Mouse (Mus musculus): ENCODE data around the gene Barhl2.

Gene Barhl2

DNA sequence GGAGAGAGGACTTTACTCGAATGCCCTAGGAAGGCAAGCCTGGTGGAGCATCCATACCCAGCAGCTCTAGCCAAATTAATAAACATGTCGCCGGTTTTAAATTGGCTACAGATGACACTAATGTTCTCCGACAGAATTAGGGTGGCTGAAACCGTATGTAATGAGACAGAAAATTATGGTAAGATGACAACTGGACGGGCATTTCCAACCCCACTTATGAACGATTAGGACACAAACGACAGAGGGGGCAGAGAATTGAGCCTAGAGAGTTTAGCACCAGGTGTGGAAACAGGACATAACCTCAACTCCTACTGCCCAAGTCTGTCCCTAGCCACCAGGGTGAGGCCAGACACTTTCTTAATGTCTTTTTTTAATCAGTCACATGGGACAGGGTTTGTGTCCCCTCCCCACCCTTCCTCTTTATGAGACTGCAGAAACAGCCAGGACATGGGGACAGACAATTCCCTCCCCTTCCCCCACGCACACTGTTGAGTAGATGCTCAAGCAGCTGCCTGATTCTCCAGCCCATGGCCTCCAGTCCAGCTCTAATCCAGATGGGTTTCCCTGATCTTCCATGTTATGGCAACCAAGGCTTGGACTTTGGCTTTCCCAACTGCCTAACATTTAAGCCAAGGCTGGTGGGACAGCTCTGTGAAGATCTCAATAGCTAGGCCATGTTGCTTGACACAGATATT lies 3.4 kb downstream of the Barhl2 start:
- no peak for DNase-seq (ENCODE audit: low spot score)

DNA sequence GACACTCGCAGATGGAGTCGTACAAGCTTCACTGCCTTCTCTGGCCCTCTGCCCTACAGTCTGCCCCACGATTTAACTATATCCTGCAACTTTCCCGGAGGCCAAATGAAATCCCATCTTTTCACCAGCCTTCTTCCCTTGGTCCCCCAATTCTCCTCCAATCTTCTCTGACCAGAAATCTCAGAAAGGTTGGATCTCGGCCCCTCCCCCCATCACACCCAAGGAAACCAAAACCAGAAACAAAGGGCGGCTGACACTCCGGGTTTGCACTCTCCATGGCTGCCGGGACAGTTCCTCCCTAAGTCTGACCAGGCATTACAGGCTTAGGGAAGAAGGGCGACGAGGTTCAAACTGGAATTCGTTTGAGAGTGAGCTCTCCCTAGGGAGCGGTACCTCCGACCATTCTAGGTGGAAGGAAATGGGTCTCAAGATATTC lies 4.1 kb downstream of the Barhl2 start:
- no peak for DNase-seq (ENCODE audit: low spot score)

DNA sequence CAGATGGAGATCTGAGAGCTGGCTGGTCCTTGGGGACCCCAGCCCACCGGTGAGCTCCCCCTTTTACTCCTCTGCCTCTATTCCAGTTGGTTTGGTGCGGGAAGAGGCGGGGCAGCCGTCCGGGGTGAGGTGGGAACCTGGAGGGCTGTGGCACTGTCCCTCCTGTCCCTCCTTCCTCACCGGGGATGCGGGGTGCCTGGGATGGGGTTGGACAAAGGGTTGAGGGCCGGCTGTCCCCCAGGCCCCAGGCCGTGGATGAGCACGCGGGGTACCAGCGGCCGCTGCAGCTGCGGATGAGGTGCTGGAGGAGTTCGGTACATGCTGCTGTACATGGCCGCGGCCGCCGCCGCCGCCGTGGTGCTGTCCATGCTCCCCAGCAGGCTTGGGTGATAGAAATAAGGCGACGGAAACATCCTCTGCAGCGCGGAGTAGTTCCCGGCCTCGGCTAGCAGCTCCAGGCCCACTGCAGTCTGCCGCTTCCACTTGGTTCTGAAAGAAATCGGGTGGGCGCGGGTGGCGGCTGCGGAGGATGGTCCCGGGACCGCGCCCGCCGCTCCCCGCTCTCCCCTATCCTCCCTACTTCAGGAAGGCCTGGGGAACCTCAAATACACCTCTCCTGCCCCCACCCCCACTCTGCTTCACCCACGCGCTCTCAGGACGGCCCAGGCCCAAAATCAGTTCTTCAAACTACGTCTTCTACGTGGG lies 4.6 kb downstream of the Barhl2 start:
- no peak for DNase-seq (ENCODE audit: low spot score)

DNA sequence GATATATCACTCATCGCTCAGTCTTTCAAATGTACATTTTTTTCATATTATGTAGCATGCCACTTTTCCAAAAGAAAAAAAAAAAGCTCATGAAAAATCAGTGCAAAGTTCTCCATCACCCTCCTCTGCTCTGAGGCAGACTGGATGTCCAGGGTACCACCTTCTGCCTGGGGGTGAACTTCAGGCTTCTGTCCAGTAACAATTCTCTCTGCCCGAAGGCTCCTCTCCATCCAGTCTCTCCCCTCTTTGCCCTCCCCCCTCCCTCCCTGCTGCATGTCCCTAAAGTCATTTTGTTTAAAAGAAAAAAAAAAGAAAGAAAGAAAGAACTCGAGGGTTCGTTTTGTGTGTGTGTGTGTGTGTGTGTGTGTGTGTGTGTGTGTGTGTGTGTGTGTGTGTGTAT lies 5.3 kb downstream of the Barhl2 start:
- no peak for DNase-seq (ENCODE audit: low spot score)

DNA sequence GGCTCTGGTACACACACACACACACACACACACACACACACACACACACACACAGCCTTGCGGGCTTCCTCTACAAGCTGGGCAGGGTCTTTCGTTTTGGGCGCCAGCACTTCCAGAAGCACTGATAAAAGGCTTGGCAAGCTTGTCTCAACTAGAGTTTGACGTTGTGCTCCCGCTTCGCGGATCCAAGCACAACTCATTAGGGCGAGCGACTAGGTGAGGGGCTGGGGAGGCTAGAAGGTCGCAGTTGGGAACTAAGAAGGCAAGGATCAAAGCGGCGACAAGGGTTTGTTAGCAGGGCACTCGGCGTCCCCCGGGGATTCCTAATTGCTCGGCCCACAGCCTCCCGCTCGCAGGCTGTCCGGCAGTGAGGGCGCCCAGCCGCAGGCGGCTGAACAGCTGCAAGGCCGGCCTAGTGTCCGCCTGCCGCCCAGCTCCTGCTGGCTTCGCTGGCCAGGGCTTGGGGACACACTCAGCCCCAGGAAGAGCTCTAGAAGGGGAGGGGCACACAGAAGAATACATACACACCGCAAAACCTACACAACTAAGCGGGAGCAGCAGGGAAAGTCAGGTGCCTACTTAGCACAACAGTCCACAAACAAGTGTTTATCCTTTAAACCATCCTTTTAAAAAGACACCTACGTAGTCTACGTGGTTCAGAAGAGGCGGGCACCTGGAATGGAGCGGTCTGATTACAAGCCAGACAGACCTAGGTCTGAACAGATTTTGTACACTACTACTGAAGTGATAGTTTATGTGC lies 6.1 kb downstream of the Barhl2 start:
- no peak for DNase-seq (ENCODE audit: low spot score)

DNA sequence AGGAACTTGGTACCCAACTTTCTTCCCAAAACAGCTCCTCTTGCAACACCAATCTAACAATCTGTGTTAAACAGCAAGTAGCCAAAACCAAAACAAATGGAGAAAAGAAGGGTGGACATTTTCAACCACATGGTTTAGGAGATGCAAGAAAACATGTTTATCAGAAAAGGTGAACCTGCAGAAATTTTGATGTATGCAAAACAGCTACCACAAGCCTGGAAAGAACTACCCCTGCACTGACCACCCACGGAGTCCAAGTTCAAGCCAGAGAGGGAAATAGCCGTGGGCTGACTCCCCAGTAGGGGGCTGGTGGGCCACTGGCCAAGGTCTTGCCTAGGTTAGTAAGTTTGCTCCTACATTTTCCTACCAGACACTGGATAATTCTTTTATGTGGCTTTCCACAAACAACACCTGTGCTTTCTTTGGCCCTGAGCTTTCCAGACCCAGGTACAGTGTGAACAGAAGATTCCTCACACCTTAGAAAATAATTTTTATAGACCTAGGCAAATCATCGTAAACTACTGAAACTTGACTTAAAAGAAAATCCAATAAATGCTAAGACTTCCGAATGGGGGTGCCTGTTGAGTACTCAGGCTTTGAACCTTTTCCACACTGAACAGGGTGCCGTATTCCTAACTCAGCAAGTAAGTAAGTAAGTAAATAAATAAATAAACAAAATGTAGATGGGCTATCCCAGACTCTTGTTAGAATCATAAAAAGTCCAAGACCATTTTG lies 7.4 kb downstream of the Barhl2 start:
- DNase-seq (ENCODE audit: low spot score), result no peak

DNA sequence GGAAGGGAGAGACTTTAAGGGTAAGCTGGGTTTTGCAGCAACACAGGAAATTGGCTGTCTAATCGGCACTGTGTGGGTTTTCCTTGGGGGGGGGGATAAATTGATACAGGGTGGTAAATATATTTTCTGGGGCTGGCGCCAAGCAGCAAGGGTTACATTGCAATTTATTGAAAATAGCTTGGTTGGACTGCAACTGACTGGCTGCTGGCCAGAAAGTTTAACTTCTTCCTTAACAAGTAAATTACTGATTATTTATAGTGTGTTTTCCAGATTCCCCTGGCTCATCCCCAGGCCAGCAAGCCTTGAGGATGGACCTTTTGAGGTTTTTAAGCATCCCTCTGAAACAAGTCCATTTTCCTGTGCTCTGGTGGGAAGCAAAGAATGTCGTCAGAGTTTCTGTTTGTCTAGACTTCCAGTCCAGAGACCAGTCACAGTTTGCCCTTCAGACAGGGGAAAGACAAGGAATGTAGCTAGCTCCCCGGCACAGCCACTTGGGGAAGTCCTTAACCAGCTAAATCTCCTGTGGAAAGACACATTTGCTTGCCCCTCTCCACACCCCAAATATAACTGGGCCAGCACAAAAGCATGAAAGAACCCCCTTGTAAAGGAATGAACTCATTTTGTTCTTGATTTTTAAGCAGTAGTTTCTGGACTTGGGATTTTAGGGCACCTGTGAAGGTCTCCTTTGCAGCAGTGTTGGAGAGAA lies 8.1 kb downstream of the Barhl2 start:
- DNase-seq (ENCODE audit: low spot score), result no peak

DNA sequence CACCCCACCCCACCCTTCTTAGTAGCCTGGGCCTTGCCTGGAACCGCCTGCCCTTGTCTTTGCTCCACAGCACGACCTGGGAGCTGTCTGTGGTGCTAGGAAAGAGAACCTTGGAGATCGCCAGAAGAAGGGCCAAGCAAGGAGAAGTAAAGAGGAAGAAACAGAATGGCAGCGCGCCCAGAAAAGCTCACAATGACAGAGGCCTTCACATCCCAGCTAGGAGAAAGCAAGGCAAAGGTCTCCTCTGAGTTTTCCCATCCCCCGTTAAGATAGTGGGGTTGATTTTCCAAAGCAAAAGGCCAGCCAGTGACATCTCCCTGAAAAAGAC lies 9.2 kb downstream of the Barhl2 start:
- DNase-seq (ENCODE audit: low spot score), result no peak

DNA sequence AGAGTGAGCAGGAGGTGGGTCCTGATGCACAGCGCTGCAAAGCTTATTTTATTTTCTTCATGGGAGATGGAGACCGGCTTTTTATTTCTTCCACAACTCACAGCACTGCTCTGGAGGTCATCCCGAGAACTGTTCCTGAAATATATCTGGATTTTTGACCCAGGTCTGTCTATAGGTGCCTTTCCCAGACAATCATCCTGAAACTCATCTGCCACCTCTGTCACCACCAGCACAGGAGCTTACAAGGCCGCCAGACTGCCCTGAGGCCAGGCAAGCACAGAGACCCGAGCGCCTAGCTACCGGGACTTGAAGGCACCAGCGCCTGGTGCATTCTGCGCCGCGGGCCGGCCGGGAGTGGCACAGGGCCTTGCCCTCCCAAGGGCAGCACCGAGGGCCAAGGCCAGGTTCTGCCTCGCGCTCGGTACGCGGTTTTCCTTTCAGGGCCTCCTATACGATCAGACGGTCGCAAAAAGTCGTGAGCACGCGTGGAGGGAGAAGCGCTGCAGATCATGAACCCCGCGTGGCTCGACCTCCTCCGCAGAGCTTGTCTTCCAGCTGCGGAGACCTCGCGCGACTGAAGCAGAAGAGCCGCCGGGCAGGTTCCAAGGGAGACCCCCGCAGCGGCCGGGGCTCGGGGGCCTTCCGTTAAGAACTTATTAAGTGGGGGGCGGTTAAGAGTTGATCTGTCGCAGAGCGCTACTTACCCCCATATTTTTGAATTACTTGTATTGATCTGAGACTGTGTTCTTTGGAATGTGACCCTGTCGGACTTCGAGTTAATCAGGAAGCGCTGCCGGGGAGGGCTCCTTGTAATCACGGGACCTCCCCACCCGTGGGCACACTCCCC lies 9.8 kb downstream of the Barhl2 start:
- DNase-seq (ENCODE audit: low spot score), result no peak

DNA sequence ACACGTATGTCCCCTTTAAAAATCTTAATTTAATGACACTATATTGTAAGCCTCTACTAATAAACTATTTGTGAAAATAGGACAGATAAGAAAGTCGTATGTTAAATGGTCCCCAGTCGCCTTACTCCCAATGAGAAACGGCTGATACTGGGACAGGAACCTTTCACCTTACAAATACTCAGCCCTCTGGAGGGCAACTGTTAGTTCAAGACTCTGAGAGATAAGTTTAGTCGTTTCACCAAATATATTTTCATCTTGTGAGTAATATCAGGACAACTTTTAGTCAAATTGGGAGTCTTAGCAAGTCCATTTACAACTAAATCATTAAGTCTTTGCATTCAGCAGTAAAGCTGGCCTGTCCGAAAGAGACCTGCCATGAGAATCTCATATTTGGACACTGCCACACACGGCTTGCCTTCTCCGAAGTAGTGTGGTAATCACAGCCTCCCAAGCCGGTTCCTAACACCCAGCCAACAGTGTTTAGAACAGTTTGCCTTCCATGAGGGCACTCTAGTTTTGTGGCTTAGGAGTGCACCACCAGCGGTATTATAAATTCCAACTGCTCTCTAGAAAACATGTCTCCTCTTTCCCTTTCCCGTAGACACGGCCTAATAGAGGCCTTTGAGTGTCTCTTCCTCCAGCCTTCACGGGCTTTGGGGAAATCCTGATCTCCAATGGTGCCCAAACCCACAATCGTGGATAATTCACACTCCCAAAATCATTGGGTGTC lies 10.7 kb downstream of the Barhl2 start:
- DNase-seq (ENCODE audit: low spot score), result no peak

DNA sequence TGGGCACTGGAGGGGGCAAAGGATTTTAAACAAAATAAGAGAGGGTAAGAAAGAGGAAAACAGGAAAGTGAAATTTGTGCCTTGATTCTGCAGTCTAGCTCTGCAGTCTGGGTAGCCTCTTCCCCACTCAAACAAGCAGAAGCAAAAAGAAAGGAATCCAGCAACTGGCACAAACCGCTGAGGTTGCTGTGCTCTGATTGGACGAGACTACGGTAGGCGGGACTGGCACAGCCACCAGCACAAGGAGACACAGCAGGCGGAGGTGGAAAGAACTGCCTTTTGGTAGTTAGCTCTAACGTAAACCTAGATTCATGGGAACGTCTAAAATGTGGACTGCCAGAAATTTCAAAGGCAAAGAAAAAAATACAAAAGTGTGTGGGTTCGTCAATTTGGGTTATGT lies 11.4 kb downstream of the Barhl2 start:
- no peak for DNase-seq (ENCODE audit: low spot score)

DNA sequence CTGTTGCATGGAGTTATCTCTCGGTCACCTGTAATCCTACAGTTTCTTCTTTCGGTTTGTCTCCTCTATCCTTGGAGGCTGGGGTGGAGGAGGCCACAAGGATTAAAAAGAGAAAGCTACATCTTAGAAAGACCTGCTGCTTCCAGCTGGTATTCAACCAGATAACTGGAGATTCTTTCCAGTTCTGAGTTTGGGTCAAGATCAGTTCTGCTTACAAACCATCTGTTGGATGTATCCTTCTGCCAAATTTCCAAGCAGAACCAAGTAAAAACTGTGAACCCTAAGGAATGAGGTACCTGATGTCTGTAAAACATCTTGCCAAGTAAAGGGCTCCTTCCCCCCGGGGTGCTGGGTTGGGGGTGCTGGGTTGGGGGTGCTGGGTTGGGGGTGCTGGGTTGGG lies 12.3 kb downstream of the Barhl2 start:
- DNase-seq (ENCODE audit: low spot score), result no peak

DNA sequence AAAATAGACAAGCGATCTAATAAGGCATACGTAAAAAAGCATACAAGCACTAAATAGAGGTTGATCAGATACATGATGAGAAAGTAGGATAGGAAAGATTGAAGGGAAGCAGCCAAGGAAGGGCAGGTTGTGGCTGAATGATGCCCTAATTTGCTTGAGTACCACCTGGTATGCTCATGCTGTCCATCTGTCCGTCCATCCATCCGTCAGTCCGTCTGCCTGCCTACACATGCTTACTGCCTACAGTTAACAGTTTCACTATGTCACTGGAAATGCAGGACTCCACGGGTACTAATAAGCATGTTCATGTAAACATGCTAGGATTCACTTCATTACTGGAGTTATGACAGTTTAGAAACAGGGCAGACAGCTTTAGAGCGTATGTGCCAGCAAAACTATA lies 19.1 kb downstream of the Barhl2 start:
- no peak for DNase-seq (ENCODE audit: low spot score)

DNA sequence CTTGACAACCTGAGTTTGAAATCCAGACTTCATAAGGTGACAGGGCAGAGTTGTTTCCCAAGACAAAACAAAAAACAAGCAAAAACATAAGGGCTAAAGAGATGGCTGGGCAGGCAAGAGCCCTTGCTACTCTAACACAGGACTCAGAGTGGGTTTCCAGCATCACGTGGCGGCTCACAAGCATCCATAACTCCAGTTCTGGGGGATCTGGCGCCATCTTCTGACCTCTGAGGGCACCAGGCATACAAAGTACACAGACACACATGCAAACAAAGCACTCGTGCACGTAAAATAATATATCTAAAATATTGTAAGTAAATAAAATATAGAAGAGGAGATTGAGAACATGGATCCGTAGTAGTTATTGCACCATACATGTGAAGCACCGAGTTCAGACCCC lies 31.9 kb downstream of the Barhl2 start:
- DNase-seq (ENCODE audit: low spot score), result no peak

DNA sequence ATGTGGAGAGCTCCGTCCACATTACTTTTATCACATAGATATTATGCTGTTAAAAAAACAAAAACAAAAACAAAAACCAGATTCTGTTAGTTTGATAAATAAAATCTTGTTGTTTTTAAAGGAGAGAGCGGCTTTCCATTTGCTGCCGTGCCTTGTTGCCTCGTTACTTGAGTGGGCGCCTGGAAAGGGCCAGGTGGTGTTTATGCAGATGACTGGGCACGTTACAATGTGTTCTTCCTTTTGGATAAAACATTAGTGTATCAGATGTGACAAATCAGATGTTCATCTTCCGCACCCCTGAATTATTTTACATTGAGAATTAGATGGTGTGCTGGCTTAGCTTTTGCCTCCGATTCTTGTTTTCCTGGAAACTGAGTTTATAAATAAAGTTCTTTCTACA lies 37.1 kb downstream of the Barhl2 start:
- no peak for DNase-seq (ENCODE audit: low spot score)

DNA sequence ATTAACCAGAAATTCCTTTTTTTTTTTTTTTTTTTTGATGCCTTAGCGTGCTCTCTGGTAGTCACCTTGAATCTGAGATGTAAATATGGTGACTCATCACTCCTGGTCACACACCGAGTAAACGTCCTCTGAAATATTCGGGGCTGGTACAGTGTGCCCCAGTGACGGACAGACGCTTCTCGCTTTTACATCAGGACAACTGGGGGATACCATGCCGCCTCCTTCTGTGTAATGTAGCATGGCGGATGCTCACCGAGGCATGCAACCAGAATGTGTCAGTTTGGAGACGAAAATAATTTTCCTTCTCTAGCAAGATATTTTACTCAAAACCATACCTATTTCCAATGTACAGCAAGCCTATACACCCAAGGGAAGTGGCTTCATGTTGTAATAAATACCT lies 37.6 kb downstream of the Barhl2 start:
- DNase-seq (ENCODE audit: low spot score), result no peak

DNA sequence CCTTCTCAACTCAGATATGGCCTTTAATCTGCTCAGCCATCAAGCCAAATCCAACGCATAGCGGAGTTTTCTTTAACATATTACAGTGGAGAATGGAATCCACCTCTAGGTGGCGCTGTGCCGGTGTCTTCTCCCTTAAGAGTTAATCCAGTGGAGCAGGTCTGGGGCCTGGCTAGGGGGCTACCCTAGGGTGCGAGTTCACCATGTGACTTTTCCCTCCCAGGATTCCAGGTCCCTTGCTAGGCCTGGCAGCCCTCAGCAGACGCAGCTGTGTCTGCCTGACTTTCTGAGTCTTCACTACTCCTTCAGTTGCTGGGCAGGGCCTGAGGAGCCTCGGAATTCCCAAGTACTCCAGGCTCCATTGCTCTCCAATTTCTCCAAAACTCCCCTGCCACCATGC lies 40.8 kb downstream of the Barhl2 start:
- no peak for DNase-seq (ENCODE audit: low spot score)

DNA sequence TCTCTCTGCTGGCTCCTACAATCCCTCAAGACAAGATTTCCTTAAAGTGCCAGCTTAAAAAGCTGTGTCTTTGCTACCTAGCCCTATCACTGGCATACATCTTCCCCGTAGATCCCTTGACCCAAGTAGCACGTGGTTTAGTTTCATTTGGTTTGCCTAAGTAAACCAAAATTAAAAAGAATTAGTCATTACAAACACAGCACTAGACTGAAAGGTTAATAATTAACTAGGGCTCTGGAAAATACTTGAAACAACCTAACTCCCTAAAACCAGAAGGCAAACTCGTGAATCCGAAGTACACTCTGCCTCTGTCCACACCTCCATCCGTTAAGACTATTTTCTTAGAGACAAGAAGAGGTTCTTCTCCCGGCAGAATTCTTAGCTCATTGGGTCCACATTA lies 41.4 kb downstream of the Barhl2 start:
- no peak for DNase-seq (ENCODE audit: low spot score)

DNA sequence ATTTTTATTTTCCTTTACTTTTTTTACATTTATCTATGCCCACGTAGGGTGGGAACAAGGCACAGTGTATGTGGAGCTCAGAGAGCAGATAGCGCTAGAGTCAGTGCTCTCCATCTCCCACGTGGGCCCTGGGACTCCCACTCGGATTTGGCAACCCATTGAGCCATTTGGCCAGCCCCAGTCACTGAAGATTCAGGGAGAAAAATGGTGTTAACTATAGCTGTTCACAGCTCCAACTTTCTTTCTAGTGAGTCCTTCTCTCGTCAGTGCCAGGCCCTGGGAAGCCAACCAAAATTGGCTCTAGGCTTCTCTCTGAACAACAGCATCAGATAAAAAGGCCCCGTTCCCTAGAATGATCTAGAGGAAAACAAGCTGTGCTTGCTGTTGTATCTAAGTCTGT lies 42.2 kb downstream of the Barhl2 start:
- no peak for DNase-seq (ENCODE audit: low spot score)

DNA sequence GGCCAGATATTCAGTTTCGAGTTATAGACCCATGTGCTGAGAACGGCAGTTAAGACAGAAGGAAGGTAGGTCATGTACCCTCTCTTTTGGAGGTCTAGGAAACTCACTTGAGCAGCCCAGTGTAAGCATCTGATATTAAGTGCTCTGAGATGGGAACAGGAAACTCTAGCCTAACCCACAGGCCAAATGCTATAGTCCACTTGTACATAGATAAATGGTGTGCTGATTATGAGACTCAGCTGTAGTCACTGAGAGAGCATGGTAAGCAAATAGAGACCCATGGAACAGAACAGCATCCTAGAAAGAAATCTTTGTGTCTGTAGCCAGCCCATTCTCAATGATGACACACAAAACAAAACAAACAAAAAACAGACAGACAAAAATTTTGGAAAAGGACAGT lies 55.2 kb downstream of the Barhl2 start:
- no peak for DNase-seq (ENCODE audit: low spot score)

Measured in urinary bladder, postnatal 10 days (tissue).